Mouse (Mus musculus): ENCODE results near the gene Blnk. TPM values are rescaled to one million over a fixed set of nuclear protein-coding genes. Genes with fewer than 3 reads are reported as not detected.

Gene Blnk
- polyA plus RNA-seq, 1 experiment from 2014 or later, result 0.87 TPM

DNA sequence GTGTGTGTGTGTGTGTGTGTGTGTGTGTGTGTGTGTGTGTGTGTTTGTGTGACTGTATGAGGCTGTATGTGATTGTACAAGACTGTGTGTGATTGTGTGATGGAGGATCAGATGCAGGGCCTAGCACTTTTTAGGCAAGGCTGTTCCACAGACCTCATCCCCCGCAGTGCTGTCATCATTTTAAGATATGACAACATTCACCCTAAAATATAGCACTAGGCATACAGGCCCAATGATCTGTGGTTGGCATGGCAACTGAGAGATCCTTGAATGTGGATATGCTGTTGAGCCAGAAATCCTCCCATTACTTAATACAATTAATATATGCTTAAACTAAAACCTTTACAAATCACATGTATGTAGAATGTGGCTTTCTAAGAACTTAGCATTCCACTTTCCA, 9.8 kb downstream of the Blnk start:
- H3K4me2 ChIP-seq (ENCODE audit: low read length), result no peak overlapping the region
- no peaks in the 10 kb centered on the region for H3K9me3 ChIP-seq (replicated peaks; ENCODE audit: control insufficient read depth, low read length, poor library complexity, severe bottlenecking)
- no peaks in the 10 kb centered on the region for H3K27me3 ChIP-seq (ENCODE audit: control insufficient read depth, insufficient read depth, low read depth, low read length)
- no peaks in the 10 kb centered on the region for H3K4me1 ChIP-seq (ENCODE audit: control insufficient read depth, insufficient read depth, low read length)
- no peak for ATAC-seq
- H3K36me3 ChIP-seq (ENCODE audit: control insufficient read depth, insufficient read depth, low read length), result no peaks in the 10 kb centered on the region
- no peak overlapping the region for H3K27ac ChIP-seq (ENCODE audit: low read length)
- H3K4me3 ChIP-seq (ENCODE audit: low read depth, low read length), result no peak overlapping the region
- no peak overlapping the region for H3K9ac ChIP-seq (ENCODE audit: low read depth, low read length)
- 88% methylated on average over 1 of the region's 1 CpGs for WGBS

DNA sequence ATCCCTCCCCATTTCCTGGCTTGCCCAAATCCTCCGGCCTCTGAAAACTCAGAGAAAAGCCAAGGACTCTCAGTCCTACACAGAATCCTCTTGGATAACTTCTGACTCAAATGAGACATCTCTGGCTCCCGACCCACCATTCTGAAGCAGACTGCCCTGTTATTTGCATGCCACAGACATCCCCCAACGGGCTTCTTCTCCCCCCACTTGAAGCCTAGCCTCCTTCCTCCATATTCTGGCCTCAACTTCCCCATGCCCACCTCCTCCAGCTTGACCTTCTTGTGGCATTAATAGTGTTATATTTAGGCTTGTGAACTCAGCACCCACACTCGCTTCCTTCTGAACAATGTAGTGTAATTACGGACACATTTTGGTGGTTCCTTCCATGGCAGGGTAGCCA, 13.7 kb downstream of the Blnk start:
- no peaks in the 10 kb centered on the region for H3K9me3 ChIP-seq (replicated peaks; ENCODE audit: control insufficient read depth, low read length, poor library complexity, severe bottlenecking)
- ATAC-seq, result no peak
- H3K4me1 ChIP-seq (ENCODE audit: control insufficient read depth, insufficient read depth, low read length), result no peaks in the 10 kb centered on the region
- no peak overlapping the region for H3K4me3 ChIP-seq (ENCODE audit: low read depth, low read length)
- 87% methylated on average over 5 of the region's 5 CpGs for WGBS
- H3K27ac ChIP-seq (ENCODE audit: low read length), result no peak overlapping the region
- H3K36me3 ChIP-seq (ENCODE audit: control insufficient read depth, insufficient read depth, low read length), result no peaks in the 10 kb centered on the region
- H3K4me2 ChIP-seq (ENCODE audit: low read length), result no peak overlapping the region
- H3K9ac ChIP-seq (ENCODE audit: low read depth, low read length), result no peak overlapping the region
- H3K27me3 ChIP-seq (ENCODE audit: control insufficient read depth, insufficient read depth, low read depth, low read length), result no peaks in the 10 kb centered on the region

DNA sequence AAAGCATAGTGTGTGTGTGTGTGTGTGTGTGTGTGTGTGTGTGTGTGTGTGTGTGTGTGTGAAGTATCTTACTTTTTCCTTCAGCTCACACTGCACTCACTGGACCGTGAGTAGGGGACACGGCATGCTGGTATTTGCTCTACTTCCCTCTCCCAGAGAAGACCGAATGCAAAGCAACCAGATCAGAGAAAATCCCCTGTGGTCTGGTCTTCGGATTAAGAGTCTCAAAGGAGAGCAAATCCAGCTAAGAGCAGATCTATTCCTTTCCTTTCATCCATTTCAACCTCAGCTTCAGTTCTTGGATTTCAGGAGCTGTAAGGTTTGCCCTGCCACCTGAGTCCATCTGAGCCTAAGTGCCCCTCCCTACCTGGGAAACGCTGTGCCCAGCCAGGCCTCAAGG, 16.3 kb downstream of the Blnk start:
- no peak for ATAC-seq
- no peak overlapping the region for H3K4me2 ChIP-seq (ENCODE audit: low read length)
- H3K4me3 ChIP-seq (ENCODE audit: low read depth, low read length), result no peak overlapping the region
- 12% methylated on average over 5 of the region's 5 CpGs for WGBS
- H3K9ac ChIP-seq (ENCODE audit: low read depth, low read length), result no peak overlapping the region
- no peaks in the 10 kb centered on the region for H3K36me3 ChIP-seq (ENCODE audit: control insufficient read depth, insufficient read depth, low read length)
- H3K4me1 ChIP-seq (ENCODE audit: control insufficient read depth, insufficient read depth, low read length), result no peaks in the 10 kb centered on the region
- H3K9me3 ChIP-seq (replicated peaks; ENCODE audit: control insufficient read depth, low read length, poor library complexity, severe bottlenecking), result no peaks in the 10 kb centered on the region
- H3K27ac ChIP-seq (ENCODE audit: low read length), result no peak overlapping the region
- H3K27me3 ChIP-seq (ENCODE audit: control insufficient read depth, insufficient read depth, low read depth, low read length), result no peaks in the 10 kb centered on the region

DNA sequence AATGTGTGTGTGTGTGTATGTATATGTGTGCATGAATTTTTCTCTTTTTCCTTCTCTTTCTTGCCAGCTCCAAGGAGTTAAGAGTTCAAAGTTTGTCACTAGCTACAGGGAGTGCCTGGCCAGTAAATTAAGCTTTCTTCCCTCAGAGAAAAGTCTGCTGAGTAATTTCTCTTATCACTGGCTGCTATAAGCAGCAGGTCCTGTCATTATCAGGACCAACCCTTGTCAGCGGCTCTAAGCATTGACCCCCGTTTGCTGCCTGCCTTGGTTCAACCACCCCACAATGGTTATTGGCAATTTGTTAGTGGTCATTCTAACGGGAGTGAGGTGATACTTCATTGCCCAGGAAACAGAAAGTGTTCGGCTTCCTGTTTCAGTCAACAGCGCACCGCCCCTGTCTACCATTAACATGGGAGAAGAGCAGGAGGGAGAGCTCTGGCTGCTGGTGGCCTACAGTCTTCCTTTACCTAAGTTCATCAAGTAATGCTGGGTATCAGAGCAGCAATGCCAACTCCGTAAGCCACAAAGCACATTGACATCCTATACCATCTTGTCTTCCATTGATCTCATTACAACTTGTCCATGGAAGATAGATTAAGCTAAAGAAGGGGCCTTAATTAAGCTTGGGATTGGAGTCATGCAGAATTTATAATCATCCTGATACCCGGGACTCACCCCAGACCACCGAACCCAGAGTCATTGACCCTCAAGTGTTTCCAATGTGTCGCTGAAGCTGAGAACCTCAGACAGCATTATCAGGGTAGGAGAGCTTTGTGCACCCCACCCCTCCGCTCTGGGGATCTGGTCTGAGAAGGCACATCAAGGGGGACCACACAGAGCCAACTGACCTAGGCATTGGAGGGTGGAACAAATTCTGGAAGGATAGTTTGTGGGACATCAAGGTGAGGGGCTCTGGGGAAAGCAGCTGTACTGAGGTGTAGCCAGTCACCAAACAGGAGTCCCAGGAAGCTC, 17.1 kb downstream of the Blnk start:
- Histone ChIP-seq H3K4me3 (ENCODE audit: low read depth, low read length) (no peak overlapping the region), H3K36me3 (ENCODE audit: control insufficient read depth, insufficient read depth, low read length) (no peaks in the 10 kb centered on the region), H3K9me3 (replicated peaks; ENCODE audit: control insufficient read depth, low read length, poor library complexity, severe bottlenecking) (no peaks in the 10 kb centered on the region), H3K27me3 (ENCODE audit: control insufficient read depth, insufficient read depth, low read depth, low read length) (no peaks in the 10 kb centered on the region), H3K9ac (ENCODE audit: low read depth, low read length) (no peak overlapping the region), H3K4me2 (ENCODE audit: low read length) (no peak overlapping the region), H3K27ac (ENCODE audit: low read length) (no peak overlapping the region), H3K4me1 (ENCODE audit: control insufficient read depth, insufficient read depth, low read length) (no peaks in the 10 kb centered on the region)
- WGBS, result 86% methylated on average over 11 of the region's 11 CpGs
- ATAC-seq, result no peak

DNA sequence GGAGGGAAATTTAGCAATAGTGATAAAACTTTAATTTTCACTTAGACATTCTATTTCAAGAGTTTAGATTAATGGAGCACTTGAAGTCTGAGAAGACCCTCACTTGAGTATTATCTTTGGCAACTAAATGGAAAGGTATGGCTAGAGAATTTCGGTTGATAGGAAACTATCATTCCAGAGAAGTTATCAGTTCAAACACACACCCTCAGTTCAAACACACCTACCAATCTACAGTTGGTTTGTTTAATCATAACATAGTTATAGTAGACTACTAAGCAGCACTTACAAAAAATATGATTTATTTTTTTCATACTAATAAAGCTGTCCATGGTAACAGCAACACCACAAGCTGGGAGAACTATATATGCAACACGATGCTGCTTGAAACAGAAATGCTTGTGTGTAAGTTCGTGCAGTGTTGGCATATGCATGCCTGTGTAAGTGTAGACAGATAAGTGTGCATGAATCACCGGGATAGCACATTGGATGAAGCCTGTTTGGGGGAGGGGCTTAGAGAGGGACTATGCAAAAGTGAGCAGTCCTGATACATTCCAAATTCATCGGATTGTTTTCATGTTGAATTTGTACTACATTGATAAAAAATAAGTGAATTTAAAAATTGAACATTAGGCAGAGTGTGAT, 22.9 kb downstream of the Blnk start:
- Histone ChIP-seq H3K4me1 (ENCODE audit: control insufficient read depth, insufficient read depth, low read length) (no peaks in the 10 kb centered on the region), H3K4me2 (ENCODE audit: low read length) (no peak overlapping the region), H3K9ac (ENCODE audit: low read depth, low read length) (no peak overlapping the region), H3K27ac (ENCODE audit: low read length) (no peak overlapping the region), H3K27me3 (ENCODE audit: control insufficient read depth, insufficient read depth, low read depth, low read length) (no peaks in the 10 kb centered on the region), H3K36me3 (ENCODE audit: control insufficient read depth, insufficient read depth, low read length) (no peaks in the 10 kb centered on the region), H3K9me3 (replicated peaks; ENCODE audit: control insufficient read depth, low read length, poor library complexity, severe bottlenecking) (no peaks in the 10 kb centered on the region), H3K4me3 (ENCODE audit: low read depth, low read length) (no peak overlapping the region)
- WGBS, result 93% methylated on average over 5 of the region's 5 CpGs
- no peak for ATAC-seq

DNA sequence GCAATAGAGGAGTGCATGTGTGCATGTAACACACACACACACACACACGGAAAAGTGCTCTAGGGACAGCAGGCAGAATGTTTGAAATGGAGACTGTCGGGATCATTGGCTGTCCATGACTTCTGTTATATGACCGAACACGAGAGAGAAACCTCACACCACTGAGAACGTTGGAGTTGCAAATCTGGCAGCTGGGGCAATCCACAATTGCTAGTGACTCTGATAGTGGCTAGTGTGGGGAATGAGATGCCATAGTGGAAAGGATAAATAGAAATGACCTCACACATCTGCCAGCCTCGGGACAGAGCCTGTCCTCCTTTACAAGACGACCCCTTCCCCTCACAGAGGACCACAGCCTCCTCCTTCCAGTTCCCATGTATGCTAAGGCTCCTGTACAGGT, 23.6 kb downstream of the Blnk start:
- no peak for ATAC-seq
- Histone ChIP-seq H3K9ac (ENCODE audit: low read depth, low read length) (no peak overlapping the region), H3K27me3 (ENCODE audit: control insufficient read depth, insufficient read depth, low read depth, low read length) (no peaks in the 10 kb centered on the region), H3K9me3 (replicated peaks; ENCODE audit: control insufficient read depth, low read length, poor library complexity, severe bottlenecking) (no peaks in the 10 kb centered on the region), H3K4me2 (ENCODE audit: low read length) (no peak overlapping the region), H3K4me1 (ENCODE audit: control insufficient read depth, insufficient read depth, low read length) (no peaks in the 10 kb centered on the region), H3K36me3 (ENCODE audit: control insufficient read depth, insufficient read depth, low read length) (no peaks in the 10 kb centered on the region), H3K27ac (ENCODE audit: low read length) (no peak overlapping the region), H3K4me3 (ENCODE audit: low read depth, low read length) (no peak overlapping the region)
- 80% methylated on average over 7 of the region's 7 CpGs for WGBS

DNA sequence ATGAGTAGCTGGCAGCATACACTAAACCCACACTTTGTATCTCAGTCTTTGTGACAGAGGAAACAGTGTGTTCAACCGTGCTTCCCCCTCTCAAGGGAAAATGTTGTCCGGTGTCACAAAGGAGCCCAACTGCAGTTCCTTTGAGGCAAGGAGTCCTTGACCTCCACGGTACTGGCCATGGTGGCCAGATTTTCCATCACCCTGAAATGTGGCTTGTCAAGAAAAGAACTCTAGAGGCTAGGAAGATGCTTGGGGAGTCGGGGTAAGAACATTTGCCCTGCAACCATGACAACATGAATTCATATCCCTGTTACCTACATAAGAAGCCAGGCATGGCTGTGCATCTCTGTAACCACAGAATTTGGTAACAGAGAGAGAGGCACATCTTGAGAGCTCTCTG, 24.0 kb downstream of the Blnk start:
- Histone ChIP-seq H3K27me3 (ENCODE audit: control insufficient read depth, insufficient read depth, low read depth, low read length) (no peaks in the 10 kb centered on the region), H3K36me3 (ENCODE audit: control insufficient read depth, insufficient read depth, low read length) (no peaks in the 10 kb centered on the region), H3K9ac (ENCODE audit: low read depth, low read length) (no peak overlapping the region), H3K4me2 (ENCODE audit: low read length) (no peak overlapping the region), H3K4me3 (ENCODE audit: low read depth, low read length) (no peak overlapping the region), H3K27ac (ENCODE audit: low read length) (no peak overlapping the region), H3K4me1 (ENCODE audit: control insufficient read depth, insufficient read depth, low read length) (no peaks in the 10 kb centered on the region), H3K9me3 (replicated peaks; ENCODE audit: control insufficient read depth, low read length, poor library complexity, severe bottlenecking) (no peaks in the 10 kb centered on the region)
- no peak for ATAC-seq
- WGBS, result 78% methylated on average over 4 of the region's 4 CpGs

DNA sequence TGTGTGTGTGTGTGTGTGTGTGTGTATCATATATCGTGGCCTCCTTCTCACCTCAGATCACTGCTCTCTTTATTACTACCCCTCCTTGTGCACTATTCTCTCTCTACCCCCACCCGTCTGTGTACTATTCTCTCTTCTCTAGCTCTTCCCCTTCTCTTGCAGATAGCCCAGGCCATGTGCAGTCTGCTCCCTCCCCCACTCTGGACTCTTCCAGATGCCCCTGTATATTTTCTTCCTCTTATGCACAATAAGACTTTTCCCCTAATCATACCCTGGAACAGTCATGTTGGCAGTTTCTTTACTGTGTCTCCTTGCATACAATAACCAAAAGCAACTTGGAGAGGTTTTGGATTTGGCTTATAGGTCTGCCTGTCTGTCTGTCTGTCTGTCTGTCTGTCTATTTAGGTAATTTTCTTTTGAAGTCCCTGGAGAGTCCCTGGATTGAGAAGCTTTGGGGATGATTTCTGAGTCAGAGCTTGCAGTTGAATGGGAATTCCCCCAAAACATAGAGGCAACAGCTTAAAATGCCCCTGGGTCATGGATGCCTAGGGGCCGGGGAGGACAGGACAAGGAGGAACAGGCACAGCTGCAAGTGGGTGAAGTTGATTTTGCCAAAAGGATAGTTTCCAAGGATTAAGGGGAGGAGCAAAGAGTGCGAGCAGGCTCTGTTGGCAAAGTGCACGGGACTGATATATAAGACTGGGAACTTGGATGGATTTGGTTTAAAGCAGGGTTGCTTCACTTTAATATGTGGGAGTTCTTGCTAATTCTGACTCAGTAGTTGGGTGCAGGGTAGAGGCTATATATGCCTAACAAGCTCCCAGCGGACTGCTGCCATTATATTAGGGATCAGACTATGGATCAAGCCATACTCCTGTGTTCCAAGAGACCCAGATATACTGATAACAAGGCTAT, 29.1 kb downstream of the Blnk start:
- Histone ChIP-seq H3K4me3 (ENCODE audit: low read depth, low read length) (no peak overlapping the region), H3K4me1 (ENCODE audit: control insufficient read depth, insufficient read depth, low read length) (no peaks in the 10 kb centered on the region), H3K9ac (ENCODE audit: low read depth, low read length) (no peak overlapping the region), H3K27ac (ENCODE audit: low read length) (no peak overlapping the region), H3K4me2 (ENCODE audit: low read length) (no peak overlapping the region), H3K9me3 (replicated peaks; ENCODE audit: control insufficient read depth, low read length, poor library complexity, severe bottlenecking) (no peaks in the 10 kb centered on the region), H3K36me3 (ENCODE audit: control insufficient read depth, insufficient read depth, low read length) (no peaks in the 10 kb centered on the region), H3K27me3 (ENCODE audit: control insufficient read depth, insufficient read depth, low read depth, low read length) (no peaks in the 10 kb centered on the region)
- no peak for ATAC-seq
- 81% methylated on average over 6 of the region's 6 CpGs for WGBS
